In genomic region chr1:165084179-165084578, GRCm38 (mm10) we compare ENCODE assay signal across 8 mouse cellular contexts.
DNase-seq lines count a peak whose midpoint lies in the region; ATAC-seq and TF ChIP-seq lines count a peak whose summit lies in the region.

No protein-coding gene starts in this region.

- H3K9ac ChIP-seq in lung, postnatal 0 days (replicated peaks; ENCODE audit: low read depth), result no peak overlapping the region
- H3K9ac ChIP-seq in midbrain, embryonic 16.5 days (ENCODE audit: low read depth, low read length), result no peak overlapping the region; the same call in 1 of the 2 replicates

- no peak for TF ChIP-seq POLR2A in lung, adult 2 months (IDR thresholded peaks at IDR 0.05; ENCODE audit: borderline replicate concordance, extremely low read depth, low read depth, low read length)
- TF ChIP-seq POLR2A in cortical plate, adult 2 months (IDR thresholded peaks at IDR 0.05; ENCODE audit: extremely low read depth, insufficient read depth, low read length), result no peak

- no peak for TF ChIP-seq CTCF in lung, postnatal 0 days (IDR thresholded peaks at IDR 0.05)
- no peak for TF ChIP-seq CTCF in lung, adult 2 months (IDR thresholded peaks at IDR 0.05; ENCODE audit: insufficient read depth, low read length)
- TF ChIP-seq CTCF in cortical plate, adult 2 months (IDR thresholded peaks at IDR 0.05; ENCODE audit: extremely low read depth, insufficient read depth, low read length), result no peak

- no peak for TF ChIP-seq EP300 in lung, postnatal 0 days (IDR thresholded peaks at IDR 0.05)

- WGBS in lung, postnatal 0 days, result 62% methylated on average over 6 of the region's 6 CpGs
- 48% methylated on average over 6 of the region's 6 CpGs for WGBS in lung, adult 2 months
- 74% methylated on average over 6 of the region's 6 CpGs for WGBS in midbrain, embryonic 16.5 days

- no peak overlapping the region for H3K27ac ChIP-seq in lung, postnatal 0 days (ENCODE audit: low read length)
- peak overlapping the region; percentile 43; the same call in 1 of the 2 replicates for H3K27ac ChIP-seq in cortical plate, adult 2 months (ENCODE audit: insufficient read depth, low read length)
- H3K27ac ChIP-seq in midbrain, embryonic 16.5 days (ENCODE audit: low read length), result no peak overlapping the region

- DNase-seq in lung, postnatal 0 days (ENCODE audit: low spot score), result peak; percentile 16
- no peak for DNase-seq in lung, adult 2 months
- DNase-seq in heart, postnatal 25 days (ENCODE audit: low spot score), result peak; percentile 48
- no peak for DNase-seq in thymus, postnatal 14 days
- DNase-seq in thymus, postnatal 25 days, result no peak

- no peaks in the 10 kb centered on the region for H3K4me1 ChIP-seq in lung, postnatal 0 days (ENCODE audit: insufficient read depth, low read depth, low read length)
- no peaks in the 10 kb centered on the region for H3K4me1 ChIP-seq in lung, adult 2 months (ENCODE audit: control insufficient read depth, insufficient read depth, low read length)
- H3K4me1 ChIP-seq in cortical plate, adult 2 months (ENCODE audit: control insufficient read depth, insufficient read depth, low read length), result peaks cover 5% of the 10 kb centered on the region
- H3K4me1 ChIP-seq in midbrain, embryonic 16.5 days (ENCODE audit: control insufficient read depth, insufficient read depth, low read length), result 0 out of 2 replicates have a peak, but pooled peaks cover 3% of the 10 kb centered on the region

- H3K4me3 ChIP-seq in lung, postnatal 0 days (ENCODE audit: low read depth, low read length), result no peak overlapping the region
- H3K4me3 ChIP-seq in lung, adult 2 months (replicated peaks; ENCODE audit: extremely low read depth, low read depth, low read length), result no peak overlapping the region
- no peak overlapping the region for H3K4me3 ChIP-seq in cortical plate, adult 2 months (ENCODE audit: insufficient read depth, low read length)
- no peak overlapping the region for H3K4me3 ChIP-seq in midbrain, embryonic 16.5 days (ENCODE audit: low read depth, low read length)

- H3K4me2 ChIP-seq in lung, postnatal 0 days (replicated peaks; ENCODE audit: low read depth, low read length), result no peak overlapping the region
- H3K4me2 ChIP-seq in midbrain, embryonic 16.5 days (ENCODE audit: low read length), result no peak overlapping the region

- intact Hi-C loops in heart, postnatal 25 days (cut with DNase I), result no loop called here

- H3K27me3 ChIP-seq in lung, postnatal 0 days (replicated peaks; ENCODE audit: insufficient read depth, low read length), result no peaks in the 10 kb centered on the region
- no peaks in the 10 kb centered on the region for H3K27me3 ChIP-seq in midbrain, embryonic 16.5 days (ENCODE audit: control insufficient read depth, insufficient read depth, low read depth, low read length)

- no peaks in the 10 kb centered on the region for H3K36me3 ChIP-seq in lung, postnatal 0 days (ENCODE audit: insufficient read depth, low read length)
- H3K36me3 ChIP-seq in midbrain, embryonic 16.5 days (ENCODE audit: control insufficient read depth, insufficient read depth, low read length), result no peaks in the 10 kb centered on the region

- H3K9me3 ChIP-seq in lung, postnatal 0 days (ENCODE audit: low read length), result no peaks in the 10 kb centered on the region
- no peaks in the 10 kb centered on the region for H3K9me3 ChIP-seq in midbrain, embryonic 16.5 days (replicated peaks; ENCODE audit: control insufficient read depth, low read length, poor library complexity, severe bottlenecking)

- ATAC-seq in lung, postnatal 0 days, result no peak
- peak; percentile 52 for ATAC-seq in midbrain, embryonic 16.5 days
- ATAC-seq in megakaryocyte progenitor cell, adult 5-6 weeks (replicated peaks; ENCODE audit: poor library complexity), result no peak

Comparison
In these comparisons a context has a peak if more than half of its experiments do, and no peak if none do; other contexts are left out.
1. DNase-seq: peak in lung, postnatal 0 days (single experiment) and heart, postnatal 25 days (single experiment); none in lung, adult 2 months (single experiment), thymus, postnatal 14 days (single experiment) and thymus, postnatal 25 days (single experiment).